Mouse (Mus musculus): ENCODE data around the gene Fbxl12. TPM values are rescaled to one million over a fixed set of nuclear protein-coding genes. Genes with fewer than 3 reads are reported as not detected.
A peak's percentile ranks its signal among the peaks of the same experiment; 100 is the strongest.

Gene Fbxl12
- total and polyA plus RNA-seq, 3 experiments = 4.0 to 13.7 (median 5.0) TPM

DNA sequence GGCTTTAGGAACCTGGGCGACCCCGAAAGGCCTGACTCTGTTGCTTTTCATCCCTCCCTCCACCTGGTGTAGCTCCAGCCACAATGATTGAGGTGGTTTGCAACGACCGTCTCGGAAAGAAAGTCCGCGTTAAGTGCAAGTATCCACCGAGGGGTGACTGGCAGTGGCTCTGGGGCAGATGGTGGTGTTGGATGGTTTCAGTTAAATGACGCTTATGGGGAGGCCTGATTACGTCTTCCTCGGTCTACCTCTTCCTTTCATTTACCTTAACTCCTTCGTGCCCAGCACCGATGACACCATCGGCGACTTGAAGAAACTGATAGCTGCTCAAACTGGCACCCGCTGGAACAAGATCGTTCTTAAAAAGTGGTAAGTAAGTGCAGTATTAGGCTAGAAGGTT, 554 bp upstream of the Fbxl12 start:
- peak; percentile 33 for DNase-seq (ENCODE audit: extremely low read depth)
- TF ChIP-seq ELF1 (IDR thresholded peaks at IDR 0.05; ENCODE audit: low read depth, low read length) = no peak
- no peak for TF ChIP-seq SIN3A (IDR thresholded peaks at IDR 0.05; ENCODE audit: low read length)
- no peak for TF ChIP-seq POLR2AphosphoS2 (IDR thresholded peaks at IDR 0.05; ENCODE audit: low read depth, low read length)
- Histone ChIP-seq H3K27ac (ENCODE audit: insufficient read depth, low read depth) (peak overlapping the region; percentile 12; the same call in 1 of the 2 replicates), H3K4me1 (ENCODE audit: control insufficient read depth in 1 of 2, insufficient read depth in 2 of 2) (peaks cover 0 to 24% of the 10 kb centered on the region in 2 experiments; a peak in 2 of 4 replicates), H3K36me3 (replicated peaks in 1 of 2; ENCODE audit: control insufficient read depth in 1 of 2, insufficient read depth in 1 of 2, low read length in 1 of 2) (peaks cover 14 to 48% of the 10 kb centered on the region in 2 experiments), H3K79me2 (replicated peaks; ENCODE audit: control insufficient read depth, extremely low read depth, insufficient read depth, poor library complexity, severe bottlenecking) (peaks cover 49% of the 10 kb centered on the region), H3K9me3 (replicated peaks; ENCODE audit: low read length) (no peaks in the 10 kb centered on the region), H3K27me3 (replicated peaks) (no peaks in the 10 kb centered on the region), H3K9ac (ENCODE audit: insufficient read depth, low read depth) (peak overlapping the region; percentile 65), H3K4me3 (replicated peaks in 1 of 3; ENCODE audit: low read depth in 2 of 3, low read length in 2 of 3, poor library complexity in 1 of 3) (peak overlapping the region; percentile 80 to 88 (median 84)), H3K4me2 (ENCODE audit: insufficient read depth, low read depth, poor library complexity, severe bottlenecking) (peak overlapping the region; percentile 78)
- dilution Hi-C loops (cut with MboI; ENCODE audit: extremely low pct_ligation_motif_present, extremely low pct_unique_long_range_greater_than_20kb, low sequenced_read_pairs) = no loop called here
- in situ Hi-C loops (cut with MboI; ENCODE audit: low pct_ligation_motif_present, low pct_unique_long_range_greater_than_20kb, low sequenced_read_pairs) = no loop called here

DNA sequence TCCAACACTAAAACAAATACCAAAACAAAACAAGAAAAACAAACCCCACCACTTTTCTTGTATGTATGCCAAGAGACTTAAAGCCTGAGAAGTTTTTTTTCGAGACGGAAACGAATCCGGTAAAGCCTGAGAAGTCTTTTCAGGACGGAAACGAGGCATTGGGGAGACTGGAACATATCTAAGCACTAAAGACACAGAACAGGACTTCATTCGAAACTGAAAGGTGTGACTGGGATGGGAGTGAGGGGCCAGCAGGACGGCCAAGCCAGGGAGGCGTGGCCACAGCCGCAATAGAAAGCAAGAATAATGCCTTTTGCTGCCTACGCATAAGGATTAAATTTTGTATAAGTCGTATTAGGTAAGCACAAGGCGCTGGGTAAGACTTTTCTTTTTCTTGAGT, 786 bp downstream of the Fbxl12 start:
- H3K36me3 ChIP-seq (replicated peaks in 1 of 2; ENCODE audit: control insufficient read depth in 1 of 2, insufficient read depth in 1 of 2, low read length in 1 of 2) = peaks cover 18 to 52% of the 10 kb centered on the region in 2 experiments
- DNase-seq (ENCODE audit: extremely low read depth) = no peak

DNA sequence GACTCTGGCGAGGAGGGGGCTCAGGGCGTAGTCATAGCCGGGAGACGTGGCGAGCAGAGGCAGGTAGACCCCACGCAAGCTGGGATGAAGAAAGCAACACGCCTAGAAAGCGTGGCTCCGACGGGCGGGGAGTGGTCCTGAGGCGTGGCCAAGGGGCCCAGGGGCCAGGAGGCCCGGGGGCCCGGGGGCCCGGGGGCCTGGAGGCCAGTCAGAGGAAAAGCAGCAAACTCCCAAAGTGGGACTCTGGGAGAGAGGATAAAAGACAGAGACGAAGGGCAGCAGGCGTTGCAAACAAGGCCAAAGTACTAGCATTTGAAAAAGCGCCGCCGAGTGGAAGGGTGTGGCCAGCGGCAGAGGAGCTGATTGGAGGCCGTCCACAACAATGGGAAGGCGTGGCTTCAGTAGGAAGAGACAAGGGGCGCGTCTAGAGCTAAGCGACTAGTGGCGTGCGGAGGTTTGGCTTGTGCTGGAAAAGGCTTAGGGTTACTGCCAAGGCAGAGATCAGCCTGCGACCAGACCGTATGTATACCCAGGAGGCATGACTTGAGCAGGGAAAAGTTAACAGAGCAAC, 1.6 kb downstream of the Fbxl12 start:
- dilution Hi-C loops (cut with MboI; ENCODE audit: extremely low pct_ligation_motif_present, extremely low pct_unique_long_range_greater_than_20kb, low sequenced_read_pairs) = no loop called here
- H3K4me3 ChIP-seq (replicated peaks in 1 of 3; ENCODE audit: low read depth in 2 of 3, low read length in 2 of 3, poor library complexity in 1 of 3) = peak overlapping the region; percentile 80 to 88 (median 84)
- H3K27ac ChIP-seq (ENCODE audit: insufficient read depth, low read depth) = no peak overlapping the region
- in situ Hi-C loops (cut with MboI; ENCODE audit: low pct_ligation_motif_present, low pct_unique_long_range_greater_than_20kb, low sequenced_read_pairs) = no loop called here
- peak overlapping the region; percentile 99 for H3K4me2 ChIP-seq (ENCODE audit: insufficient read depth, low read depth, poor library complexity, severe bottlenecking)
- H3K9me3 ChIP-seq (replicated peaks; ENCODE audit: low read length) = no peaks in the 10 kb centered on the region
- peaks cover 0 to 30% of the 10 kb centered on the region in 2 experiments; a peak in 2 of 4 replicates for H3K4me1 ChIP-seq (ENCODE audit: control insufficient read depth in 1 of 2, insufficient read depth in 2 of 2)
- peak overlapping the region; percentile 65 for H3K9ac ChIP-seq (ENCODE audit: insufficient read depth, low read depth)
- peaks cover 49% of the 10 kb centered on the region for H3K79me2 ChIP-seq (replicated peaks; ENCODE audit: control insufficient read depth, extremely low read depth, insufficient read depth, poor library complexity, severe bottlenecking)
- H3K36me3 ChIP-seq (replicated peaks in 1 of 2; ENCODE audit: control insufficient read depth in 1 of 2, insufficient read depth in 1 of 2, low read length in 1 of 2) = peaks cover 26 to 52% of the 10 kb centered on the region in 2 experiments
- no peaks in the 10 kb centered on the region for H3K27me3 ChIP-seq (replicated peaks)
- DNase-seq (ENCODE audit: extremely low read depth) = peak; percentile 94
- TF ChIP-seq PAX5 (IDR thresholded peaks at IDR 0.05; ENCODE audit: low read length) (no peak), MAX (IDR thresholded peaks at IDR 0.05; ENCODE audit: low read length) (no peak; the same call in 1 of the 2 replicates), ZNF384 (IDR thresholded peaks at IDR 0.05; ENCODE audit: low read depth, low read length) (no peak), IRF4 (IDR thresholded peaks at IDR 0.05; ENCODE audit: low read depth, low read length) (0 out of 2 replicates have a peak, but pooled peaks have one; percentile 4), ZKSCAN1 (IDR thresholded peaks at IDR 0.05; ENCODE audit: borderline replicate concordance, low read depth, low read length) (no peak), JUND (conservative IDR thresholded peaks at IDR 0.05; ENCODE audit: low read depth, low read length) (no peak), HCFC1 (IDR thresholded peaks at IDR 0.05; ENCODE audit: low read depth, low read length) (peak; percentile 9; the same call in 1 of the 2 replicates), USF1 (IDR thresholded peaks at IDR 0.05; ENCODE audit: low read depth, low read length) (no peak), E2F4 (IDR thresholded peaks at IDR 0.05; ENCODE audit: insufficient replicate concordance, low read depth, low read length) (no peak), GABPA (IDR thresholded peaks at IDR 0.05; ENCODE audit: insufficient replicate concordance, low read depth, low read length) (no peak), MAZ (IDR thresholded peaks at IDR 0.05; ENCODE audit: low read depth, low read length) (no peak; the same call in 1 of the 2 replicates), CHD1 (IDR thresholded peaks at IDR 0.05; ENCODE audit: low read depth, low read length) (no peak), ETS1 (conservative IDR thresholded peaks at IDR 0.05; ENCODE audit: low read depth, low read length) (no peak), UBTF (IDR thresholded peaks at IDR 0.05; ENCODE audit: low read depth, low read length) (no peak), MXI1 (IDR thresholded peaks at IDR 0.05; ENCODE audit: low read depth, low read length) (peak; percentile 72; the same call in 1 of the 2 replicates), RCOR1 (conservative IDR thresholded peaks at IDR 0.05; ENCODE audit: low read depth, low read length) (no peak), ELF1 (IDR thresholded peaks at IDR 0.05; ENCODE audit: low read depth, low read length) (peak; percentile 57), CTCF (conservative IDR thresholded peaks at IDR 0.05 in 1 of 2, IDR thresholded peaks at IDR 0.05 in 1 of 2; ENCODE audit: low read depth in 2 of 2, low read length in 2 of 2) (no peak), SIN3A (IDR thresholded peaks at IDR 0.05; ENCODE audit: low read length) (peak; percentile 88)

More for the DNA sequence above, 786 bp downstream of the Fbxl12 start:
- Histone ChIP-seq H3K4me2 (ENCODE audit: insufficient read depth, low read depth, poor library complexity, severe bottlenecking) (peak overlapping the region; percentile 99), H3K4me1 (ENCODE audit: control insufficient read depth in 1 of 2, insufficient read depth in 2 of 2) (peaks cover 0 to 27% of the 10 kb centered on the region in 2 experiments; a peak in 2 of 4 replicates), H3K9me3 (replicated peaks; ENCODE audit: low read length) (no peaks in the 10 kb centered on the region), H3K27me3 (replicated peaks) (no peaks in the 10 kb centered on the region), H3K27ac (ENCODE audit: insufficient read depth, low read depth) (no peak overlapping the region), H3K4me3 (replicated peaks in 1 of 3; ENCODE audit: low read depth in 2 of 3, low read length in 2 of 3, poor library complexity in 1 of 3) (peak overlapping the region; percentile 80 to 88 (median 84)), H3K79me2 (replicated peaks; ENCODE audit: control insufficient read depth, extremely low read depth, insufficient read depth, poor library complexity, severe bottlenecking) (peaks cover 49% of the 10 kb centered on the region), H3K9ac (ENCODE audit: insufficient read depth, low read depth) (peak overlapping the region; percentile 65)
- in situ Hi-C loops (cut with MboI; ENCODE audit: low pct_ligation_motif_present, low pct_unique_long_range_greater_than_20kb, low sequenced_read_pairs) (no loop called here), dilution Hi-C loops (cut with MboI; ENCODE audit: extremely low pct_ligation_motif_present, extremely low pct_unique_long_range_greater_than_20kb, low sequenced_read_pairs) (no loop called here)
- no peak for TF ChIP-seq POLR2AphosphoS2 (IDR thresholded peaks at IDR 0.05; ENCODE audit: low read depth, low read length)
- TF ChIP-seq USF2 (conservative IDR thresholded peaks at IDR 0.05; ENCODE audit: low read depth, low read length) = no peak
- no peak for TF ChIP-seq GABPA (IDR thresholded peaks at IDR 0.05; ENCODE audit: insufficient replicate concordance, low read depth, low read length)
- TF ChIP-seq ELF1 (IDR thresholded peaks at IDR 0.05; ENCODE audit: low read depth, low read length) = no peak
- TF ChIP-seq EP300 (IDR thresholded peaks at IDR 0.05; ENCODE audit: low read length) = no peak
- TF ChIP-seq JUN (IDR thresholded peaks at IDR 0.05; ENCODE audit: insufficient read depth, low read depth, low read length) = no peak
- no peak for TF ChIP-seq KAT2A (IDR thresholded peaks at IDR 0.05; ENCODE audit: insufficient replicate concordance, low read length)
- no peak for TF ChIP-seq ZNF384 (IDR thresholded peaks at IDR 0.05; ENCODE audit: low read depth, low read length)
- TF ChIP-seq MYC (IDR thresholded peaks at IDR 0.05; ENCODE audit: low read depth, low read length) = no peak
- TF ChIP-seq CHD1 (IDR thresholded peaks at IDR 0.05; ENCODE audit: low read depth, low read length) = no peak
